Mouse (Mus musculus): ENCODE measurements around the gene Rptor.

DNA sequence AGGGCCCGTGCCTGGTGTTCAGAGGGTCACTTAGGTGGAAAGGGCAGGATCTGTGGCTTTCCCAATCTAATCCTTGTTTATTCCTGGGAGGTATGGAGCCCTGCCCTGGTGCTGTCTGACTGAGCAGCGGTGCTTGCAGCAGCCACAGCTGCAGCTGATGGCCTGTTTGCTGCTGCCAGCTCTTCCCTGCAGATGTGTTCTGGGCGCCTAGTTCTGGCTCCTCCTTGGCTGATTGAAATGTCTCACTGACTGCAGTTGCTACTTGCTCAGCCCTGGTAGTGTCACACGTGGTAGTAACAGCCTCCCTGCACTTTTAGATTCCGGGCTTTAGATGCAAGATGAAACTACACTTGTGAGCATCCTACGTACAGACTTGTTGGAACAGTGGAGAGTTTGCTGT, 264.1 kb downstream of the Rptor start:
- no peak for TF ChIP-seq CTCF (IDR thresholded peaks at IDR 0.05; ENCODE audit: borderline replicate concordance, insufficient read depth, low read depth, low read length)
- no peak for TF ChIP-seq POLR2A (IDR thresholded peaks at IDR 0.05; ENCODE audit: borderline replicate concordance, insufficient read depth, low read length)
